Mouse (Mus musculus) erythroblast, embryonic 14.5 days (primary cell): ENCODE results near the gene Dctn1.

Experiments used
- GATA1 ChIP-seq: IDR thresholded peaks from 2 replicates; pipeline ENCODE4 v1.6.1; 2012; ENCODE audit warnings: low read length, inconsistent platforms, mixed read lengths
- TAL1 ChIP-seq: IDR thresholded peaks from 3 replicates; pipeline ENCODE4 v1.6.1; 2012; ENCODE audit warnings: low read length, inconsistent platforms, mixed read lengths

DNA sequence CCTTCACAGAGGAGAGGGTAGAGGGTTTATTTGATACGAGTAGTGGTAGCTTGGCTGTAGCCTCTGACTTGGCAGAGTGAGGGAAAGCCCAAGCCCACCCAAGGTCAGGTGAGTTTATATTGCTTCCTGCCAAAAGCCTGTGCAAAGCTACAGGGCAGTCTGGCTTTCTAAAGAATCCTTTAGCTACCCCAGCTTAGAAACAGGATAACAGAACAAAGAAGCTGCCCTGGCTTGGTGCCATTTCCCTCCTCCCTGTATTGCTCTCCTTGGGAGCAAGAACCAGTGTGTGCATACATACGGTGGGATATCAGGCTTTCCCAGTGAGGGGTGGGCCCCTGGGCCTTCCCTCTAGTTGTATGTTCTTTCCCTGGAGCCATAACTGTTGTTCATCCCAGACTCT, 44.8 kb downstream of the Dctn1 start:
- TF ChIP-seq TAL1 (no peak), GATA1 (no peak)
